Mouse (Mus musculus) embryonic facial prominence, embryonic 11.5 days (tissue): ENCODE measurements around the gene Cadm2. TPM values are rescaled to one million over a fixed set of nuclear protein-coding genes. Genes with fewer than 3 reads are reported as not detected.

ENCODE experiments used
- ATAC-seq: fragments of 200-750 bp; cut with Nextera tagmentation; replicated peaks from 2 replicates; pipeline ENCODE4 v1.8.0; 2017; ENCODE audit warnings: low read depth; ENCODE audit not compliant: insufficient number of reproducible peaks, low FRiP score, low TSS enrichment
- DNase-seq: peaks from one replicate; pipeline ENCODE4 v3.0.0-alpha.2; 2015; ENCODE audit warnings: low spot score
- H3K27ac ChIP-seq: fragments of 300-500 bp; sonication (generic); replicated peaks from 2 replicates; pipeline ENCODE4 v1.5.1; 2014; ENCODE audit warnings: mild to moderate bottlenecking, low read depth, low read length, control low read depth
- H3K27me3 ChIP-seq: fragments of 300-500 bp; sonication (generic); 2 replicates; pipeline ENCODE4 v1.6.1; 2014; ENCODE audit warnings: mild to moderate bottlenecking, low read length, moderate library complexity, mixed read lengths; ENCODE audit not compliant: control insufficient read depth, insufficient read depth
- H3K36me3 ChIP-seq: fragments of 300-500 bp; sonication (generic); replicated peaks from 2 replicates; pipeline ENCODE4 v1.6.1; 2014; ENCODE audit warnings: low read depth, mild to moderate bottlenecking, low read length, moderate library complexity, mixed read lengths; ENCODE audit not compliant: control insufficient read depth, insufficient read depth
- H3K4me1 ChIP-seq: fragments of 300-500 bp; sonication (generic); 2 replicates; pipeline ENCODE4 v1.6.1; 2014; ENCODE audit warnings: low read length, mixed read lengths; ENCODE audit not compliant: control insufficient read depth, insufficient read depth
- H3K4me2 ChIP-seq: fragments of 300-500 bp; sonication (generic); 2 replicates; pipeline ENCODE4 v1.6.1; 2014; ENCODE audit warnings: low read depth, mild to moderate bottlenecking, control low read depth, low read length, moderate library complexity
- H3K4me3 ChIP-seq: fragments of 300-500 bp; sonication (generic); 2 replicates; pipeline ENCODE4 v1.5.1; 2014; ENCODE audit warnings: low read depth, low read length, control low read depth
- H3K9ac ChIP-seq: fragments of 300-500 bp; sonication (generic); replicated peaks from 2 replicates; pipeline ENCODE4 v1.6.1; 2014; ENCODE audit warnings: mild to moderate bottlenecking, control low read depth, low read length
- H3K9me3 ChIP-seq: fragments of 300-500 bp; sonication (generic); replicated peaks from 2 replicates; pipeline ENCODE4 v1.6.1; 2016; ENCODE audit warnings: mild to moderate bottlenecking, low read length, inconsistent platforms, mixed read lengths; ENCODE audit not compliant: control insufficient read depth
- WGBS: fragments of 180-500 bp; shearing (Covaris S2); extraction: QIAGEN DNeasy Blood & Tissue Kit; methylation state at CpG from one replicate; pipeline ENCODE4 v1.1.7; 2014; 5-methylcytosine and 5-hydroxymethylcytosine counted together
- polyA plus RNA-seq: library from polyadenylated mRNA; unstranded; fragments of >200 nt; fragmentation: Nextera tagmentation; extraction: Ambion mirVana; gene quantifications from 2 replicates; pipeline ENCODE4 v1.2.1, GENCODE M21; 2014

Gene Cadm2
- polyA plus RNA-seq, 1 experiment from 2014 or later: 0.81 TPM

- H3K4me2 ChIP-seq: no peak overlapping the region
- DNase-seq (no peak), ATAC-seq (no peak)
- H3K4me3 ChIP-seq: no peak overlapping the region
- 75% methylated on average over 3 of the region's 3 CpGs for WGBS
- no peaks in the 10 kb centered on the region for H3K27me3 ChIP-seq
- no peak overlapping the region for H3K9ac ChIP-seq
- H3K27ac ChIP-seq: no peak overlapping the region
- H3K4me1 ChIP-seq: no peaks in the 10 kb centered on the region
- no peaks in the 10 kb centered on the region for H3K36me3 ChIP-seq
- H3K9me3 ChIP-seq: no peaks in the 10 kb centered on the region
Observed at GRCm38 (mm10) chr16:66871201-66871600, 749.5 kb downstream of the Cadm2 start.

- 46% methylated on average over 3 of the region's 3 CpGs for WGBS
- ATAC-seq (no peak), DNase-seq (no peak)
- Histone ChIP-seq H3K27me3 (no peaks in the 10 kb centered on the region), H3K36me3 (no peaks in the 10 kb centered on the region), H3K4me2 (no peak overlapping the region), H3K9ac (no peak overlapping the region), H3K27ac (no peak overlapping the region), H3K4me3 (no peak overlapping the region), H3K9me3 (no peaks in the 10 kb centered on the region), H3K4me1 (no peaks in the 10 kb centered on the region)
Observed at GRCm38 (mm10) chr16:66851047-66851446, 769.7 kb downstream of the Cadm2 start.

- H3K27me3 ChIP-seq: no peaks in the 10 kb centered on the region
- 83% methylated on average over 3 of the region's 3 CpGs for WGBS
- no peaks in the 10 kb centered on the region for H3K36me3 ChIP-seq
- H3K27ac ChIP-seq: no peak overlapping the region
- DNase-seq: no peak
- H3K4me3 ChIP-seq: no peak overlapping the region
- H3K9ac ChIP-seq: no peak overlapping the region
- no peaks in the 10 kb centered on the region for H3K9me3 ChIP-seq
- H3K4me1 ChIP-seq: no peaks in the 10 kb centered on the region
- H3K4me2 ChIP-seq: no peak overlapping the region
- ATAC-seq: no peak
Observed at GRCm38 (mm10) chr16:66824866-66825265, 795.8 kb downstream of the Cadm2 start.

GRCm38 (mm10) chr16:66811495-66811894 is 809.2 kb downstream of the Cadm2 start:
- Histone ChIP-seq H3K27me3 (no peaks in the 10 kb centered on the region), H3K4me1 (no peaks in the 10 kb centered on the region), H3K4me2 (no peak overlapping the region), H3K27ac (no peak overlapping the region), H3K9ac (no peak overlapping the region), H3K36me3 (no peaks in the 10 kb centered on the region), H3K9me3 (no peaks in the 10 kb centered on the region), H3K4me3 (no peak overlapping the region)
- DNase-seq: no peak
- no peak for ATAC-seq

GRCm38 (mm10) chr16:66798204-66798603 is 822.5 kb downstream of the Cadm2 start:
- DNase-seq (no peak), ATAC-seq (no peak)
- Histone ChIP-seq H3K4me3 (no peak overlapping the region), H3K9me3 (no peaks in the 10 kb centered on the region), H3K4me2 (no peak overlapping the region), H3K9ac (no peak overlapping the region), H3K27ac (no peak overlapping the region), H3K36me3 (no peaks in the 10 kb centered on the region), H3K27me3 (no peaks in the 10 kb centered on the region), H3K4me1 (no peaks in the 10 kb centered on the region)
- 75% methylated on average over 3 of the region's 3 CpGs for WGBS

- no peaks in the 10 kb centered on the region for H3K4me1 ChIP-seq
- ATAC-seq: no peak
- 80% methylated on average over 3 of the region's 3 CpGs for WGBS
Observed at GRCm38 (mm10) chr16:66793067-66793466, 827.6 kb downstream of the Cadm2 start.

GRCm38 (mm10) chr16:66771883-66772282 is 848.8 kb downstream of the Cadm2 start:
- no peak for DNase-seq

More at GRCm38 (mm10) chr16:66793067-66793466, 827.6 kb downstream of the Cadm2 start:
- H3K4me2 ChIP-seq: no peak overlapping the region
- no peaks in the 10 kb centered on the region for H3K9me3 ChIP-seq
- no peak for DNase-seq
- no peak overlapping the region for H3K27ac ChIP-seq
- no peaks in the 10 kb centered on the region for H3K36me3 ChIP-seq
- H3K4me3 ChIP-seq: no peak overlapping the region
- H3K9ac ChIP-seq: no peak overlapping the region
- no peaks in the 10 kb centered on the region for H3K27me3 ChIP-seq

GRCm38 (mm10) chr16:66769545-66769944 is 851.2 kb downstream of the Cadm2 start:
- DNase-seq (no peak), ATAC-seq (no peak)

More at GRCm38 (mm10) chr16:66771883-66772282, 848.8 kb downstream of the Cadm2 start:
- H3K27me3 ChIP-seq: no peaks in the 10 kb centered on the region
- H3K4me1 ChIP-seq: no peaks in the 10 kb centered on the region
- H3K4me2 ChIP-seq: no peak overlapping the region
- no peak for ATAC-seq
- no peaks in the 10 kb centered on the region for H3K36me3 ChIP-seq
- H3K27ac ChIP-seq: no peak overlapping the region
- WGBS: 60% methylated on average over 4 of the region's 4 CpGs
- no peaks in the 10 kb centered on the region for H3K9me3 ChIP-seq
- H3K9ac ChIP-seq: no peak overlapping the region
- no peak overlapping the region for H3K4me3 ChIP-seq

More at GRCm38 (mm10) chr16:66769545-66769944, 851.2 kb downstream of the Cadm2 start:
- Histone ChIP-seq H3K36me3 (no peaks in the 10 kb centered on the region), H3K9ac (no peak overlapping the region), H3K4me2 (no peak overlapping the region), H3K4me3 (no peak overlapping the region), H3K4me1 (no peaks in the 10 kb centered on the region), H3K27ac (no peak overlapping the region), H3K9me3 (no peaks in the 10 kb centered on the region), H3K27me3 (no peaks in the 10 kb centered on the region)
- 87% methylated on average over 4 of the region's 4 CpGs for WGBS
